Mouse (Mus musculus): ENCODE data around the gene Rtl1.

Rtl1 gene

DNA sequence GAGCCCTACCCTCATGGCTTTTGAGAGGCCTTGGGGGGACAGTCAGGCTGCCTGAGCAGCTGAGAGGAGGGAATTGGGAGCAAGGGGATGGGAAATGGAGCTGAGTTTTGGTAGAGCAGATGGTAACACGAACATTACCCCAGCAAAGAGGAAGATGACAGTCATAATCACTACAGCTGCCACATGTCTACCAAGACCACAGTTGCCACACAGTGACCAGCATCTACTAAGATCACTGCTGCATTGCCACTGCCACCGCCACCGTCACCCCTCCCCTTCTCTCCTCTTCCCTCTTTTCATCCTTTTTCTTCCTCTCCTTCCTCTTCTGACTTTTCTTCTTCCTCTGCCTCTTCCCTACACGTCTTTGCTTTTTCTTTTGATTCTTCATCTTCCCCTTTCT lies 27.9 kb downstream of the Rtl1 start:
- DNase-seq (ENCODE audit: low spot score) = no peak

- DNase-seq (ENCODE audit: low spot score) = peak; percentile 44
Measured at GRCm38 (mm10) chr12:109560111-109560695, 39.9 kb downstream of the Rtl1 start.

GRCm38 (mm10) chr12:109558891-109559487 lies 41.1 kb downstream of the Rtl1 start:
- no peak for DNase-seq (ENCODE audit: low spot score)

GRCm38 (mm10) chr12:109558226-109558824 lies 41.8 kb downstream of the Rtl1 start:
- DNase-seq (ENCODE audit: low spot score) = no peak

GRCm38 (mm10) chr12:109555837-109556409 lies 44.2 kb downstream of the Rtl1 start:
- DNase-seq (ENCODE audit: low spot score) = no peak

GRCm38 (mm10) chr12:109553568-109553967 lies 46.6 kb downstream of the Rtl1 start:
- no peak for DNase-seq (ENCODE audit: low spot score)

DNA sequence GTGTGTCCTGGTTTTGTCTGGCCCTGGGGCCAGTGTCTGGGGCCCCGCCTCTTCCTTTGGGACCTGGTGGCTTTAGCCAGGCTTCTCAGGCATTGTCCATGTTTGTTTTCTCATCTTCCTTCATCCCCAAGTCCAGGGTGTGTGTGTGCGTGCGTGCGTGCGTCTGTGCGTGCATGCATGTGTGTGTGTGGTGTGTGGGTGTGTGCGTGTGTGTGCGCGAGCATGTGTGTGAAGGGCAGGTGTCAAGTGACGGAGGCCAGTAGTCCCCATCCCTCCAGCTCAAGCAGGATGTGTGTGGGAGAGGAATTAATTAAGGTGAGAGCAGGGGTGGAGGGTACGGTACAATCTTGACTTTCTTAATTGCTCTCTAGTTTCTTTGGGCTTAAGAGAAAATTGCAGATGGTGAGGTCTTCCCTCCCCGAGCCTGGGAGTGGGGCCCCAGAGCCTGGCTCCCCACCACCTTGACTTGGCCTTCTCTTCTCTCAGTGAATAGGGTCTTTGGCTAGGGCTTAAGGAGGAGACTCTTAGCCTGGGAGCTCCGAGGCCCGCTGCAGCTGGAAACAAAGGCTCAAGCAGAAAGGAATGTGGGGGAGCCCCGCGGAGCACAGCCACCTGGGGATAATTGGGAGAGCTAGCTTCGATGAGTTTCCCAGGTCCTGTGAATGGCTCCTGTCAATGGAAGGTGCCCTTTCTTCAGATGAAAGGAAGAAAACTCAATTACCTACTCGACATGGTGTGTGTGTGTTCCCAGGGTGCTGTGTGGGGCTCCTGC lies 47.2 kb downstream of the Rtl1 start:
- peak; percentile 47 for DNase-seq (ENCODE audit: low spot score)

- DNase-seq (ENCODE audit: low spot score) = no peak
Measured at GRCm38 (mm10) chr12:109551771-109552170, 48.4 kb downstream of the Rtl1 start.

- DNase-seq (ENCODE audit: low spot score) = peak; percentile 60
Measured at GRCm38 (mm10) chr12:109547085-109547484, 53.0 kb downstream of the Rtl1 start.

GRCm38 (mm10) chr12:109545875-109546732 lies 54.0 kb downstream of the Rtl1 start:
- DNase-seq (ENCODE audit: low spot score) = peak; percentile 71

GRCm38 (mm10) chr12:109543281-109543923 lies 56.7 kb downstream of the Rtl1 start:
- DNase-seq (ENCODE audit: low spot score) = no peak

DNA sequence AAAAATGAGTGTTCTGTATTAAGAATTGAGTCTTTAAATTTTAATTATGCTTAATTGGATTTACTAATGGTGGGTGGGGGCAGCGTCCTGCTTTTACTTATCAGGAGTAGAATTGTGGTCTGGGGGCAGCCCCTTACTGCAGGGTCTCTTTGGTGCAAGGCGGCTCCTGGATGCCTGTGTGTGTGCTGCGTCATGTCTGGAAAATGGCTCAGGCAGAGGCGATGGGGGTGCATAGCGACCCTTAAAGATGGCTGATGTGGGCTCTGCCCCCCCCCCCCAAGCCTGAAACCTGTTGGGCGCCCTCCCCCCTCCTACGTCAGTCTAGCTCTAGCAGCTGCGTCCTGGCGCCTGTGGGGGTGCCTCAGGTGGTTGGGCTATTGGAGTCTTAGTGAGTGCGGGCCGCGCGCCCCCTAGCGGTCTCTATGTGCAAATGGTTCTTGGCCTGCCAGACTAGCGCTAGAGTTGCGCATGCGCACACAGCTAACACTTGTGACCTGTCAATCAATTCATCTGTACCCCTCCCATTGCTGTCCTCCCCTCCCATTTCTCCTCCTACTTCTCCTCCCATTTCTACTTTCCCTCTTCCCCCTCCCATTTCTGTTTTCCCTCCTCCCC lies 57.4 kb downstream of the Rtl1 start:
- DNase-seq (ENCODE audit: low spot score) = peak; percentile 88

GRCm38 (mm10) chr12:109542011-109542410 lies 58.1 kb downstream of the Rtl1 start:
- no peak for DNase-seq (ENCODE audit: low spot score)

GRCm38 (mm10) chr12:109541540-109541899 lies 58.6 kb downstream of the Rtl1 start:
- DNase-seq (ENCODE audit: low spot score) = no peak

- DNase-seq (ENCODE audit: low spot score) = peak; percentile 67
Measured at GRCm38 (mm10) chr12:109540739-109541539, 59.2 kb downstream of the Rtl1 start.

DNA sequence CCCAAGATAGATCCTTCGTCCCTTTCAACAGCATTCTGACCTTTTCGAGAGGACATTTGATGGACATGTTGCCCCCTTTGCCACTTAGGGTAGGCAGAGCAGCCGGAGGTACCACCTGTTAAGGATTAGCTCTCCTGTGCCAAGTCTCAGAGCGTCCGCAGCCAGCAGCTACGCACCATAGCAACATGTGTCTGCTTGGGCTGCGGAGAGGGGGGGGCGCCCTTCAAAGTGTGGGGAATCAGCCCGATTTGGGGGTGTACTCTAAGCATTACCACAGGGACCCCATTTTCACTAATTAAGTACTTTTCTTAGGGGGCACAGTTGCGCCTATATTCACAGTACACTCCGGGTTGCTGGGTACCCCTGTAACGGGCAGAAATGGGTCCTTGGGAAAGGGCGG lies 60.2 kb downstream of the Rtl1 start:
- DNase-seq (ENCODE audit: low spot score) = no peak
